Mouse (Mus musculus): ENCODE measurements around the gene Ptger1.

- TF ChIP-seq CTCF (IDR thresholded peaks at IDR 0.05; ENCODE audit: borderline replicate concordance, control insufficient read depth, extremely low read depth, insufficient read depth, low read length, poor library complexity) (no peak), POLR2A (IDR thresholded peaks at IDR 0.05; ENCODE audit: control insufficient read depth, extremely low read depth, insufficient read depth, low read length, poor library complexity) (no peak)
Observed at GRCm38 (mm10) chr8:83721405-83722025, 55.0 kb downstream of the Ptger1 start.
